Mouse (Mus musculus) CH12.LX (cell line): ENCODE measurements around the gene Irak1bp1. TPM values are rescaled to one million over a fixed set of nuclear protein-coding genes. Genes with fewer than 3 reads are reported as not detected.

Experiments
- polyA plus RNA-seq: library from polyadenylated mRNA; unstranded; fragments of >175 nt; gene quantifications from 2 replicates; pipeline ENCODE4 v1.2.1, GENCODE M21; 2012; ENCODE audit warnings: low read depth; ENCODE audit not compliant: insufficient read length
- total RNA-seq, 2 experiments: library from RNA; depleted of rRNA; stranded (reverse); fragments of 300-350 nt in 1 of 2; fragments of >200 nt in 1 of 2; gene quantifications; 2 replicates each; pipeline ENCODE4 v1.2.3; 2012 to 2014

The Irak1bp1 gene
- total and polyA plus RNA-seq, 3 experiments = 16.3 to 44.2 (median 31.4) TPM

Other genes starting within 250 kb of the Irak1bp1 start
- gene Phip, start 146.0 kb downstream of the Irak1bp1 start, total RNA-seq (2012; rRNA removed) = 28.8 and 32.7 TPM in 2 replicates
- 29.8 and 36.9 TPM in 2 replicates for gene Phip, start 146.0 kb downstream of the Irak1bp1 start, total RNA-seq (2014; rRNA removed)
- 24.1 and 24.3 TPM in 2 replicates for gene Phip, start 146.0 kb downstream of the Irak1bp1 start, polyA plus RNA-seq